Mouse (Mus musculus): ENCODE results near the gene Psg20. TPM values are rescaled to one million over a fixed set of nuclear protein-coding genes. Genes with fewer than 3 reads are reported as not detected.
"Not testable (repeated sequence)": the region's sequence is repeated elsewhere in the genome, so short reads cannot be mapped to it uniquely, and the experiment has no call there.

The Psg20 gene
- not detected for polyA plus RNA-seq (2017; shearing (Covaris generic))

DNA sequence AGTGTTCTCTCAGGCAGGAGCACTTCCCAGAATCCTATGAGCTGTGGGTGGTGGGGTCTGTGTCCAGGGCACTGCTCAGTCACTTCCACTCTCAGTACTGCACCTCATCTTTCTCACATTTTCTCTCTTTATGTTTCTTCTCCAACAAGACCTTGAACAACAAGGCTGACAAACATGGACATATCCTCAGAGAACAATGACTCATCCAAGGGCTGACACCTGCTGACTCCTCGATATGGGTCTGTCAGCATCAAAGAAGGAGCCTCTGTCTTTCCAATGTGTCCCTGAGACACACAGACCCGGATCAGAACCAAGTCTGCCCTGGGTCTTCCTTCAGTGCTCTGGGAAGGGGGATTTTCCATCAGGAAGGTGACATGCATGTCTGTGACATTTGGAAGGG is at the start of gene Psg20:
TSS of gene Psg20 (minus strand) at position 101 of the 400 bp plus-strand sequence.
- ATAC-seq, result no peak

DNA sequence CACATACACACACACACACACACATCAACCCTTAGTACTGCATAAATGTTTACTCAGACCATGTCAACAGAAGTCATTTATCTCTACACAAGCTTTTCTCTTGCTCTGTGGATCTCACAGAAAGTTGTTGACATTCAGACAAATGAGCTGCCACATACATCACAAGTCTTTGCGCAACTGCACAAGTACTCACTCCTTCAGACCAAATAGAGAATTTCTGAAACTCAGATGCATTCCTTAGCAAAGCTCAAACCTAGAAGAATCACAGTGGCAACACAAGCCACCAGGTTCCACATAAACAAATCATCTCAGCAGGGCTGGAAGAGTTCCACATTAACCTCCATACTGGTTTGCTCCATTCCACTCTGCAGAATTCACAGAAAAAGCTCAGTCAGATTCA is 48.5 kb upstream of the Psg20 start:
- ATAC-seq, result no peak

DNA sequence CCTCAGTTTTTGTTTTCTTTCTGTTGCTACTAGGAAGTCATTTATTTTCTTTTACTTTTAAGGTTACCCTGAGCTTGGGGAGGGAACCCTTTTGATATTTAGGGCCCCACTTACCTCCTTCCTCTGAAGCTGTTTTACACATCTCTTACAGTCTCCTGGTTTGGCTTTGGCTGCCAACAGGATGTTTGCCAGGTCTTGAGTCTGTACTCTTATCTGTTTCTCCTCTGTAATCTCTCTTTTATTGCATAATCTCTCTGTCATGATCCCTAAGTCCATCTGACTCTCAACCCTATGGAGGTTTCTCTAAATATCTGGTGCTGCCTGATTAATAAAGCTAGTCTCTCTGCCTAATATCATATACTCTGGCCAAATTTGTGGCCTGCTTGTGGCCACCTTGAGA is 47.1 kb upstream of the Psg20 start:
- no peak for ATAC-seq

- ATAC-seq, result no peak
These were observed 42.4 kb upstream of the Psg20 start for GRCm38 (mm10) chr7:18728391-18728790.

GRCm38 (mm10) chr7:18725931-18726330 is 39.9 kb upstream of the Psg20 start:
- ATAC-seq, result not testable (repeated sequence)

- ATAC-seq, result no peak
These were observed 38.0 kb upstream of the Psg20 start for GRCm38 (mm10) chr7:18724001-18724400.

- ATAC-seq, result no peak
These were observed 31.8 kb upstream of the Psg20 start, which contains the start of gene Psg22 for GRCm38 (mm10) chr7:18717790-18718189. TSS of gene Psg22 (plus strand) at chr7:18718090.

DNA sequence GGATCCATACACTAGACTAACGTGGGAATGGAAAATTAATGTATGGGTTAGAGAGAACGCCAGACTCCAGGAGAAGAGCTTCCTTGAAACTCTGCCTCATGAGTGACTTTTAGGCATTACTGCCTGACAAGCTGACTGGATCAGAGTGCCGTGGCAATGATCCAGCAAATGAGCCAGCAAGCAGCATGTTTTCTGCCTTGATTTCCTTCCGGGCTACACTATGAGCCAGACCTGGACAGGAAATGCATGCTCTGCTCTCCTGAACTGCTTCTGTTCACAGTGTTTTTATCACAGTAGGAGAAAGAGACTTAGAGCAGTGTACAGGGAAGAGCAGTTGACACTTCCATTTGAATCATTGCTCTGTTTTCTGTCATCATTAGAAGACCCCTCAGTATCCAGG is 29.6 kb upstream of the Psg20 start:
- no peak for ATAC-seq

DNA sequence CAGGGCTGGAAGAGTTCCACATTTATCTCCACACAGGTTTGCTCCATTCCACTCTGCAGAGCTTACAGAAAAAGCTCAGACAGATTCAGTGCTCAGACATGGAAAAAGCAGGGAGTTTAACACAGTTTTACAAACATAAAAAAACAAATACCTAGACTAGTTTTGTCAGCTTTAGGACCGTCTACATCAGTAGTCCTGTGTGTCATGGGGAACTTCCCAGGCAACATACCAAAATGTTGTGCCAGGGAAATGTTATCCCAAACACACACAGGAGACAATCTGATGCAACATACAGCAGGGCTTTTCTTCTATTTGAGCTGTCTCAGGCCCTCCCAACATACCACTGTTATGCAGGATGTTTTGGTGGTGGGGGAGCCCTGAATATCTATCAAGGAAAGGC is 24.9 kb upstream of the Psg20 start:
- ATAC-seq, result no peak

GRCm38 (mm10) chr7:18710331-18710730 is 24.3 kb upstream of the Psg20 start:
- ATAC-seq, result not testable (repeated sequence)

GRCm38 (mm10) chr7:18685586-18685985 is 399 bp downstream of the Psg20 start:
- no peak for ATAC-seq

DNA sequence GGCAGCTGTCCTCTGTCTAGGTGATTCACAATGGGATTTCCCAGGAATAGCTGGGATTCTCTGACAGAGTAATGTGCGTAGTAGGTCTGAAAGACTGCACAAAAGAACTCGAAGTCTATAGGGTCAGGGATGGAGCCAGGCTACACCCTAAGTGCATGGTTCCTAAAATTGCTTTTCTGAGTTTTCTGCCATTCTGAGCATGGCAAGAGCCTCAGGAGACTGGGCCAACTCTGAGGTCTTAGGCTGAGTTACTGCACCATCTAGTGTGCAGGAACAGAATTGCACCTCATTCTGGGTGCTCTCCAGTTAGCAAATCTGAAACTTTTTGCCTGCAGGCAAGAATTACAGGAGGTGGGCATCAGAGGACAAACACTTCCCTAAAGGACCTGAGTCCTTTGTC is 6.2 kb downstream of the Psg20 start:
- no peak for ATAC-seq

DNA sequence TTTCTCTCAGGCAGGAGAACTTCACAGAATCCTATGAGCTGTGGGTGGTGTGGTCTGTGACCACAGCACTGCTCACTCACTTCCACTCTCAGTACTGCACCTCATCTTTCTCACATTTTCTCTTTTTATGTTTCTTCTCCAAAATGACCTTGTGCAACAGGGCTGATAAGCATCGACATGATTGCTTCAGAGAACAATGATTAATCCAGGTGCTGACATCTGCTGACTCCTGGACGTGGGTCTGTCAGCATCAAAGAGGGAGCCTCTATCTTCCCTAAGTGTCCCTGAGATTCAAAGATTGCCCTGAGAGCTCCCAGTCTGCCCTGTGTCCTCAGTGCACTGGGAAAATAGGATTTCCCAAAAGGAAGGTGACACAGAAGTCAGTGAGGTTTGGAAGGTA is 29.4 kb downstream of the Psg20 start, which contains the start of gene Psg21:
TSS of gene Psg21 (minus strand) at position 101 of the 400 bp plus-strand sequence.
- not testable (repeated sequence) for ATAC-seq

GRCm38 (mm10) chr7:18626921-18627320 is 59.1 kb downstream of the Psg20 start:
- ATAC-seq, result not testable (repeated sequence)

Other genes with a start within 250 kb of the Psg20 start
- gene Psg26, start 202.0 kb downstream of the Psg20 start, polyA plus RNA-seq (2017; shearing (Covaris generic)), result not detected
- not detected for gene Psg25, start 153.9 kb downstream of the Psg20 start, polyA plus RNA-seq (2017; shearing (Covaris generic))
- not detected for gene Psg27, start 118.9 kb downstream of the Psg20 start, polyA plus RNA-seq (2017; shearing (Covaris generic))
- not detected for gene Psg23, start 69.7 kb downstream of the Psg20 start, polyA plus RNA-seq (2017; shearing (Covaris generic))
- not detected for gene Psg21, start 29.5 kb downstream of the Psg20 start, polyA plus RNA-seq (2017; shearing (Covaris generic))
- gene Psg22, start 31.9 kb upstream of the Psg20 start, polyA plus RNA-seq (2017; shearing (Covaris generic)), result not detected
- not detected for gene Psg19, start 112.3 kb upstream of the Psg20 start, polyA plus RNA-seq (2017; shearing (Covaris generic))
- not detected for gene Psg17, start 135.4 kb upstream of the Psg20 start, polyA plus RNA-seq (2017; shearing (Covaris generic))
- under 1 TPM; 0.57 to 0.67 (median 0.58) TPM for gene Mill2, start 153.8 kb upstream of the Psg20 start, polyA plus RNA-seq (2017; shearing (Covaris generic))
- gene Pglyrp1, start 185.1 kb upstream of the Psg20 start, polyA plus RNA-seq (2017; shearing (Covaris generic)), result 100 to 1,000 TPM; 200 to 462 (median 264) TPM
- 1 to 10 TPM; 5.8 to 8.6 (median 6.7) TPM for gene Ccdc61, start 224.2 kb upstream of the Psg20 start, polyA plus RNA-seq (2017; shearing (Covaris generic))
- gene Nova2, start 239.7 kb upstream of the Psg20 start, polyA plus RNA-seq (2017; shearing (Covaris generic)), result under 1 TPM in 1 of 3 experiments, not detected in 2; 0.05 TPM

Measured in inflammation-experienced regulatory T-cells, adult 6 months (primary cell).